Mouse (Mus musculus): ENCODE measurements at regions not wholly inside any gene's neighbourhood (a gene's known extent, or its start where the extent isn't known, plus 50 kb on each side); places are given as distances from the start of the nearest gene placed in this dataset.
A peak's percentile ranks its signal among the peaks of the same experiment; 100 is the strongest.

DNA sequence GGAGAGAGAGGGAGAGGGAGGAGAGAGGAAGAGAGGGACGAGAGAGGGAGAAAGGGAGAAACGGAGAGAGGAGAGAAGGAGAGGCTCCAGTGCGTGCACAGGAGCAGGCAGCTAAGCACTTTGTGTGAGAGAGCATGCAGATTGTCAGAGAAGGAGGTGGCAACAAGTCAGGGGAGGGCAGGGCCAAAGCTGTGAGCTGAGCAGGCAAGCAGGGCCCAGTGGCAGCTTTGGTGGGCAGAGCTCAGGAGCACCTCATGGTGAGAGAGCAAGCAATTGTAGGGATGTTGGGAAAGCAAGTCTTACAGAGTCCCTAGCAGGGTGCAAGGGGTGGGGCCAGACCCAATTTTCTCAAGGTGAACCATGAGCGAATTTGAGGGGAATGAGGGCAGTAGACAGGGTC, 234.3 kb upstream of the Hey2 start:
- peak; percentile 6 for DNase-seq

DNA sequence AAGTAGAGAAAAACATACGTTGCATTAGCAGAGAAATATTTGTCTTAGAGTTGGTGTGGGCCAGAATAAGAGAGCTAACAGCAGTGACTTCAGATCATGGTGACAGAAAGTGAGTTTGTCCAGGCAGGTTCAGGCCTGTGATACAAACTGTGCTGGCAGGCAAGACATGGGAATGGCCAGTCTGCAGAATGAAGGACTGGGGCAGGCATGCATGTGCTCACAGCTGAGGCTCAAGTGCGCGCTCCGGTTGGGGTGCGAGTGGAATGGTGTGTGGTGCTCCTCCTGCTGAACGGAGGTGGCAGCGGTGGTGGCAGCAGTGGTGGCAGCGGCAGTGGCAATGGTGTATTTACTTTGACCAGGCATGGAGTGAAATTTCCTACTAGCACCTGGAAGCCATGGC, 233.8 kb upstream of the Hey2 start:
- no peak for DNase-seq

DNA sequence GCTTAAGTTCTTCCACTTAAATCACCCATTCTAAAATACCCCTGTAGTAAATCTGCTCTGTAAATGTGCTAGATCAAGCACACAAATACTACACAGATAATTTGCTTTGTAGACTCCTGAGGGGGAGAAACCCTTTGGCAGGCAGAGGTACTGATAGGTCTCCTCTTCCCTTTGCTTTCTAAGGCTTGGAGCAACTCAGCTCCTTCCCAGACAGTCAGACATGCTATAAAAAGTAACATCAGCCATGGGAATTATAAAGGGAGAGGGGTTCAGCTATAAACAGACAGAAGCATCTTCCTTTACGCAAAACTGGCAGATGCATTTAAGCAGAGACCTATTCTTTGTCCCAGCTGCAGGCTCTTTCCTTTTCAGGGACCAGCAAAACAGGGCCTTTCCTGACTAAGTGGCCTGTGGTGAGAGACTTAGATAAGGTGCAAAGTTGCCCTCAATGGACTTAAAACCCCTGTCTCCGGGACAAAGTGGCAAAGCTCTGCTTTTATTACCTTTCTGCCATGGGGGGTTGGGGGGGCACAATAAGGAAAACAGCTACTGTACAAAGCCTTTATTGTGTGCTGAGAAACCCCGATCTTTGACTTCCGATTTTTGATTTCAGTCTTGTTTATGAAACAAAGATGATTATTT, 231.5 kb upstream of the Hey2 start:
- no peak for DNase-seq

DNA sequence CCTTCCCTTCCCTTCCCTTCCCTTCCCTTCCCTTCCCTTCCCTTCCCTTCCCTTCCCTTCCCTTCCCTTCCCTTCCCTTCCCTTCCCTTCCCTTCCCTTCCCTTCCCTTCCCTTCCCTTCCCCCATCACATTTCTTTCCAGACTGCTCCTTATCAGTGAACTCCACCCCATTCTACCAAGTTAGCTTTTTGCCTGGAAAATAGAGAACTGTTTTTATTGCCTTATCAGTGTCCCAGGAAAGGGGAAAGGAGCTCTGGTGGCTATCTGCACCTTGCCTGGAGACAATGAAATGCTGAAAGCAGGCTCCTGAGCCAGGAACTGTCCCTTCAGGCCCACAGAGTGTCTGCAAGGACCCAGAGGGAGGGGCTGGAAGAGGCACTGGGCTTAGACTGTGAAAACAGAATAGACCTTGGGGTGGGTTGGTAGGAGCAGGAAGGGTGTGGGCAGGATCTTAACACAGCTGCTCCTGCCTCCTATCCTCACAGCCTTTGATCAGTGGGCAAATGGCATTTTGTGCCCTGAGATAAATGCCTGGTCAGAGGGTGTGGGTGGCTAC, 226.1 kb upstream of the Hey2 start:
- DNase-seq = no peak

DNA sequence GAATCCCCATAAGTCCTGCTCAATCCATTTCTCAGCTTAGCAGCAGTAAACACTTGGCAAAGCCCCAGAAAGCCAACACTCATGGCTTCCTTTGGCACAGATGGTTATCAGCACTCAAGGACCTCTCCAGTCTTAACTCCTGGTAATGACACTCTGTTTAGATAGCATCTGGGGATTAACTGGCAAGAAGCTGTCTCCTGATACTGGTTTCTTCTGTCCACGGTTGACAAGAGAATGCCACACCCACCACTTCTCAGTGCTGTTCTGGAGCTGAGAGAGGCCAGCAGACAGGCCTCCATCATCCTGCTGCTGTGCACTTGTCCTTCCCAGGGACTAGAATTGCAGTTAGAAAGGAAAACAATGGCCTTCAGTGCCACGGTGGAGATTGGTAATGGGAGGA, 220.1 kb upstream of the Hey2 start:
- no peak for DNase-seq

DNA sequence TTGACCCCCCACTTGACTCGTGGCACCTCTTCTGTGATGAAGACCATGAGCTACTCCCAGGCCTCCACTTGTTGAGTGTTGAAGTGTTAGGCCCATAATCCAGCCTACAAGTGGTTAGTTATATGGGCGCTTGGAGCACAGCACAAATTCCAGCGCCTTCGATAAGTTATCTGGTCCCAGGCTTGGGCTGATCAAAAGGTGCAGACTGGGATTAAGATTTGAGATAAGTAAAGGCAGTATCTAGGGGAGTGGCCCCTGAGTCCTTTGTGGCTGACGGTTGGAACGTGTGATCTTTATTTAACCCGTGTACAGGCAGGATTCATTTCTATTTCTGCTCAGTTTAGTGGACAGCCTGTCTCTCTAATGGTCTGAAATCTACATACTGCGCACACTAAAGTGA, 210.7 kb upstream of the Hey2 start:
- DNase-seq = no peak

DNA sequence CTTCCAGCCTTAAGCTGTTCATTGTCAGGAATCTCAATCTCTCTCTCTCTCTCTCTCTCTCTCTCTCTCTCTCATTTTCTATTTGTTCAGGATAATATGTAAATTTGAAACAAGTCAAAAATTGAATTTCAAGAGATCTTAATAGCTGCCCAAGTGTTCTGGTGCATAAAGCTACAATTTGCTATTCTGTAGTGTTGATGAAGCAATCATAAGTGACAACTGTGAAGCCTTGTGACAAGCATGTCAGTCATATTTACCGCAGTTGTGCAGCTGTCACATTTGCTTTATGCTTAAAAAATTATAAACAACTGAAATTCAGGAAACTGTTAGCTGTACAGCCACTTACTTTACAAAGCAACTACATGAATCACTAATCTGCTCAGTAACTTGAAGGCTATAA, 208.6 kb upstream of the Hey2 start:
- no peak for DNase-seq

DNA sequence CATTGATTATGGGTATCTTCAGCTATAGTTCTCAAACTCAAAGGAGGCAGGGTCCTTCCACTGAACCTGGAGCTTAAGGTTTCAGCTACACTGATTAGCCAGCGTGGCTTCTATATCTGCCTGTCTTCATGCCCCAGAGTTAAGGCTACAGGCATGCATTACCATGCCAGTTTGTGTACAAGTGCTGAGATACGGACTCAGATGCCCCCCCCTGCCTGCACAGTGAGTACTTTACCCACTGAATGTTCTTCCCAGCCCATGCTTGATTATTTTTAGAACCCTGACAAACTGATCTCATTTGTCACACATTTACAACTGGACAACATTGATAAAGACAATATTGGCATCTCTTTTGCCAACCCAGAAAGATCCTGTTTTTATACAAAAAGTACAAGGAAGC, 206.8 kb upstream of the Hey2 start:
- DNase-seq = no peak

DNA sequence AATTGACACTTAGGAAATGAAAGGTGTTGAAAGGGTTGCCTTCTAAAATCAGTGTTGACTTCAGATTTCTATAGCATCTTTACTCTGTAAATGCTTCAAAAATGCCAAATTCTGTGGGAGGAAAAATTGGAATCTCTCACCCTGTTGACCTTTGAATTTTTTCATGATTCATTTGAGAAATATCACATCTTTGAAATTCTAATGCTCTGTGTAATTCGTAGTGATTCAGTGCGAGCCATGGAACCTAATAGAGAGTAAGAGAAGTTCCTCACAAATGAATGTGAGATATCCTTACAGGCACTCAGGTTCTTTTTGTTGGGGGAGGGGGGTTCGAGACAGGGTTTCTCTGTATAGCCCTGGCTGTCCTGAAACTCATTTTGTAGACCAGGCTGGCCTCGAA, 193.0 kb upstream of the Hey2 start:
- DNase-seq = no peak

DNA sequence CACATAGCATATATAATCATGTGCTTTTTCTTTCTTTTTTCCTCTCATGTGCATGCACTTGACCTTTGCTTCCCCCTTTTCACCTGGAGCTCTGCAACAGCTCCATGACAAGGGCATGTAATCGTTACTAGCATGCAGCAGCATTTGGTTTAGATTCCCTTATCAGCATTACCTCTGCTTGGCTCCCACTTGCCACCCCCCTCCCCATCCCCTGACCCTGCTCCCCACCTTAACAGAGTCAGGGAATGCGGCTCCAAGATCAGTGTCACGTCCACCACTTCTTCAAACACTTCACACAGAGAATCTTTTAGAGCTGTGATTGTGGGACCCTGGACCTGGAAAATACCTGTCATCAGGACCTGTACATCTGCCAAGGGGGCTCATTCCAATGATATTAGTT, 192.2 kb upstream of the Hey2 start:
- DNase-seq = no peak

DNA sequence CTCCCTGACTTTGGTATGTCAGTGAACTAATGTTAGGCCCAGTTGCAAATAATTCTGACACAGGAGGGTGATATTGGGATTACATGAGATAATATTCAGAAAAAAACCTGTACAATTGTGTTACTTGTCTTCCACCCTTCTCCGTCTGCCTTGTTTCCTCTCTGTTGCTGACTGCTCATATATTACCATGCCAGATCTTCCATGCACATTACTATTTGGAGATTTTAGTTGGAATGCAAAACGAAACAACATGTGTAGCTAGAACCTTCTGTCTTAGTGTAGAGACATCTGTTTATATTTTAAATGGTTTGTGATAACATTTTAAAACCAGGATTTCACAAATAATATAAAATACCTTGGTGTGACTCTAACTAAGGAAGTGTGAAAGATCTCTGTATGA, 188.1 kb upstream of the Hey2 start:
- no peak for DNase-seq

DNA sequence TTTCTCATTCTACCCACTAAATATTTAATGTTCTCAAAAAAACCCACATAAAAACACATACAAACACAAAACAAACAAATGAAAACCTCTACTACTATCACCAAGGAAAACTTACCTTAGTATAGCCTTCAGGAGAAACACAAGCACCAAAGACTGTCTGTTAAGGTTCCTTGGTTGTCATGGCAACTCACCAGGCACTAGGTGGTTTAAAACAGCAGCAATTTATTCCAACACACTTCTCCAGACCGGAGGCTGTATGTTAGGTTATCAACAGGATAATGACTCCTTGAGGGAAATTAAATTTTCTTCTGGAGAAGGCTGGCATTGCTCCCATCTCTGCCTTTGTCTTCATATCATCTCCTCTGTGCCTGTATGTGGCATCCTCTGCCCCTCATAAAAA, 183.8 kb upstream of the Hey2 start:
- no peak for DNase-seq

DNA sequence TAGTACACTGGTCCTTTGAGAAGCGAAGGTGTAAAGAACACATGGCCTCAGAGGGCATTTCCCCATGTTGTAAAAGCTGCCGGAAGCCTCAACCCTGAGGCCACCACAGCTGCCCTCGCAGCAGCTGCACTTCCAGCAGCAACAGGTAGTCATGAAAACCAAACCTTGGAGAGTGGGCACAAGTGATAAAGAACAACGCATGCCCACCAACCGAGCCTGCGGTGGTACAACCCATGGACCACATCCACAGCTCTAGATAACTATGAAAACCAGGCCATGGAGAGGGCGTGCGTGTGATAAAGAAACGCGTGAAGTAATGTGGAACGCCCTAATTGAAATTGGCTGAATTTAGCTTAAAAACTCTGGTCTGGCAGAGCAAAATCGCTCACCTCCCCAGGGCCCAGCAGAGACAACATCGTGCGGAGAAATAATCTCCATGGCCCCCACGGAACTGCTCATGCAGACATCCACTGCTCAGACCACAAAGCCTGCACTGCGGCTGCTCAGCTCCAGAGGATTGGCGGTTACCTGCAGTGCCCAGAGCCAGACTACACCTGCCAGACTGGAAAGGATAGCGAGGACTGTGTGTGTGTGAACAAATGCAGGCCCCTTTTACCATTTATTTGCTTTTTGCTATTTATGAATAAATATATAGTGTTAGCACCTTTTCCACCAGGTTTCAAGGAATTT, 170.2 kb upstream of the Hey2 start:
- no peak for DNase-seq

DNA sequence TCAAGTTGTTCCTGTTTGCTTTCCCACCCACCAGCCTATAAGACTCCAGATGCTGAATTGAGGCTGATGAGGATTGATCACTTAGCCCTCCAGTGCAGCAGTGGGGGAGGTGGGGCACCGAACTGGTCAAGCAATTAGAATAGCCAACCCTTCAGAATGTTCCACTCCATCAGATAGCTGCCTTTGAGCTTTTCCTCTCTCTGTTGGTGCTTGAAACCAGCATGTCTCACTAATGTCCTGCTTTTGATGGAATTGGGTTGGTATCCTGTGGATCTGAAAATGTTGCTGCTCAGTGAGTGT, 167.3 kb upstream of the Hey2 start:
- no peak for DNase-seq

DNA sequence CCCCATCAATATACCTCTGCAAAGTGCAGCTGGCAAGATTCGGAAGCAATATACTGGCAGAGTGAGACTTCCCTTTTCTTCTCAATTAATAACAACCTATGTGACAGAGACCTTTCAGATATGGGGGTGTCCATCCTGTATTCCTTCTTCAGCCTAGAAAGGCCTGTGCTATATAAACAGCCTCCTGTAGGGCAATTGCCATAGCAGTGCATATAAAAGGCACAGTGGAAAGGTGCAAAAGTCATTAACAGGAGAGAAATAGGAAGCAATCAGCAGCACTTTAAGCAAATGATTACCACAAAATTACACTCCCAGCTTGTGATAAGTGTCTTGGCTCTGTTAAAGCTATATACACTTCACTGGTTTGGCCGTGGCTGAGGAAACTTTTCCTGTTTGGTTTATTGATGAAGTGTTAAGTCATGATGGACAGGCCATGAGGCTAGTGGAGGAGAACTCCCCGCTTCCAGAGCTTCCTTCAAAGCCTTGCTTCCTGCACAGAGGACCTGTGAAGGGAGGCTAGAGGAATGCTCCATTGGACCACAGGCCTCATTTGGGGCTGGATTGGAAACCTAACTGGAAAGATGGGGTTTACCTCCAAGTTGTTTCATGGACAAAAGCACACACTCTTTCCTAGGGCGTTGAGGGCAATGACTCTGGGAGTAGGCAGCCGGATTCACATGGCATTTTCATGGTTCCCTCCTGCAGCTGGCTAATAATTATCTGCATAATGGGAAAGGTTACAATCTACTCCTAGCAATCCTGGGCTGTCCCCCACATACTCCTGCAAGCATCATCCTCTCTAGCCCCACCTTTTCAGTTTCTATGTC, 166.7 kb upstream of the Hey2 start:
- no peak for DNase-seq

DNA sequence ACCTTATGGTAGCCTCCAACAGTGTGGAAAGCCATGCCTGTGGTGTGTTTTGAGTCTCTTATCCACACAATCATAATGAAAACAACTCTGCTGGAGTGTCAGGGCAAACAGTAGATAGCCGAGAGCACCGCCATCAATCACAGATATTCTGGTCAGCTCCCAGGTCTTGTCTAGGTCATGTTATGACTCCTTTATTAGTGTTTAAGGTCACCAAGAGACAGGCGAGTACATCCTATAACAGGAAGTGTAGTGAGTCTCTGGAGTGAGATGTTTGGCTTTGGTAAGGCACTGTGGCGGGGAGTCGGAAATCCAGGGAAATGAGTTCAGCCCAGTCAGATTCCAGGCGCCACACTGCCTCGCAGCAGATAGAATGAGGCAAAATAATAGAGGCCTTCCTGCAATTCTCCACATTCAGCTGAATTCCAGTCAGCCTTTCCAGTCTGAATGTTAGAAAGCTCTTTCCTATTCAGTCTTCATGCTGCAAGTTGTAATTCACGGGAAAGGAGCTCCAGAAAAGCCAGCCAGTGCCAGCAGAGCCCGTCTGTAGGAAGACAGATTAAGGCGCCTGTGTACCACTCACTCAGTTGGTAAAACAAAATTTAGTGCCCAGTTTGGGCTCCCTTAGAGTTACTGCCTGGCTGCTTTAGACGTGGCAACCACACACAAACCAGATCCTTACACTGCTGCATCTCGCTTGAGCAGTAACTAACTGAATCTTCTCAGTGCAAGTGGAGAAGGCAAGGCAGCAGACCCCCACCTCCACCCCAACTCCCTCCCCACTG, 155.8 kb upstream of the Hey2 start:
- peak; percentile 22 for DNase-seq

DNA sequence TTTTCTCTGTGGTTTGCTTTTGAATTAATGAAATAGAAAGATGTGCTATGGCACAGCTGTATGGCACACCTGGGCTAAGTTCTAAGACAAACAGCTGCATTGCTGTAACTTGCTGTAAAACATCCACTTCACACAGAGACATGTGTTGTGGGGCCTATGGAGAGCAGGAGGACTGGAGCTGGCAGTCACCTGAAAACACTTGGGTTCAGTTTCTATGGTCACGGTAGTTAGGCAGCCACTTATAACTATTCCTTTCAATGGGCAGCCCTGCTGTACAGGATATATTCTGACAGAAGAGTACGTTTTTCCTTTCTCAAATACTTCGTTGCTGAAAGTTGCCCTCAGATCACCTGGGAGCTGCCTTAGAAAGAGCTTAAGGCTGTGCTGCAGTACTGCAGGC, 149.6 kb upstream of the Hey2 start:
- DNase-seq = no peak

DNA sequence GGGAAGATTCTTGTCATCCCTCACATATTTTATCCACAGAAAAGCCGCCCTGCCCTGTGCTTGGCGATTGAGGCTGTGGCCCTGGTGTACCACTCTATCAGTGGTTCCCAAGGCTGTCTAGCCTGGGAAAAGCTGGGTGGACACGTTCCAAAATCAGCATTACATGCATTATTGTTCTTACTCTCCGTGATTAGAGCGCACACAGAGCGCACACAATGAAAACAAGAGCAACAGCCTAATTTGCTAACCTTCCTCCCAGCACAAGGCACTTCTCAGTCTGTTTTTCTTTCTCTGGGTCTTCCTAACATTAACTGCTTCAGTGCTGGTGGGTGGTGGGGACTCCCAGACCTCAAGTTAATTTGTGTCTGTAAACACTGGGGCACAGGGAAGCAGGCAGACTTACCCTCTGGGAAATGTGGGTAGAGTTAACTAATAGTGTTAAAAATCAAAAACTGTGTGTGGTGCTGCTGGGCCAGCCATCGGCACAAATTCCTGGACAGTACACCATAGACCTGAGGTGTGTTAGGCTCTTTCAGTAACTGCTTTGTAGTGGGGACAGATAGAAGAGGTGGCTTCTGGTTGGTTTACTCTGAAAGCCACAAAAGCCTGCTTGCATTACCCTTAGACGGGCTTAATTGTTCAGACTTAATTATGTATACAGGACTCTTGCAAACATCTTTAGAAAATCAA, 137.8 kb upstream of the Hey2 start:
- peak; percentile 63 for DNase-seq

DNA sequence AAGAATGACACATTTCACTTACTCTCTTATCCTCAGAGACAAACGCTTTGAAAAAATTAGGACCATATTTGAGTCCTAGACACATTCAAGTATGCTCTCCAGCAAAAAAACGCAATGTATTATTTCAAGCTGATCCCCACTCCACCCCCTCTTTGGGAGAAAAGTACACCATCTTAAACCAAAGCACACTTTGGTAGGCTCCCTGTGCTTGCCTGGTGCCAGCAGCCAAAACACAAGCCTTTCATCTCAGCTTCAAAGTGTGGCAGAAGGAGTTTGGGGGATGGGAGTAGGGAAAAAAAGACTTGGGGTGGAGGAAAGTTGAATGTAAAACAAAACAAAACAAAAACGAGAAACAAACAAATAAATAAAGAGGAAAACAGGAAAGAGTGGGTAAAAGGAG, 137.2 kb upstream of the Hey2 start:
- DNase-seq = peak; percentile 23

DNA sequence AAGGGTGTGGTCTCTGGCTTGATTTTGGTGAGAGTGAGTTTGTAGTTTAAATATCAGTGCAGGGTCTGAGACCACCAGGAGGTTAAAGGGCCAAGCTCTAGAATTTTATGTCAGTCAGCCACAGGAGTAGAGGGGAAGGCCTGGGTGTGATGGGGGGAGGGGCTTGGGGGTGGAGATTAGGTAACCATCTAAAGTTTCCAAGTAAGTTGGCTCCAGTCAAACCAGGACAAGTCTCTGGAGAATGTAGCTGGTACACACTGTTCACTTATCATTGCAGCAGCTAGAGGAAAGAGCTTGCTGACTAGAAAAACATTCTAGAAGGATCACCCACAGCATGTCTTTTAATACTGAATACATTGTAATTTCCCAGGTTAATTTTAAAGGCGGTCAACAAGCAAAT, 123.6 kb upstream of the Hey2 start:
- no peak for DNase-seq

DNA sequence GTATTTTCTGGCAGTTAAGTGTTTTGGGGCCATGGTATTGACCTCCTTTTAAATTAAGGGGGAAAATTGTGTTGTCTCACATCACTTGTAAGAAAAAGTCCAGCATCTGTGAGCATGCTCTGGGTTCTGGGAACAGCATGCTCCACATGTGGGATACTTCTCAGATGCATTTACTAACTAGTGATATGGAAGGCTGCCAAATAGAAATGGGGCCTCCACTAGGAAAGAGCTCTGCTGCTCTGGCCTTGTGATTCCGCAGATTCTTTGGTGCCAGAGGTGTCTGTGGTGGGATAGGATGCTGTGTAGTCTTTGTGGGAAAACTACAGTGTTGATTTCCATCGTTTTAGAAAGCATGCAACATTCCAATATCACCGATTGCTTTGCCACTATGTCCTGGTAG, 111.2 kb upstream of the Hey2 start:
- no peak for DNase-seq

DNA sequence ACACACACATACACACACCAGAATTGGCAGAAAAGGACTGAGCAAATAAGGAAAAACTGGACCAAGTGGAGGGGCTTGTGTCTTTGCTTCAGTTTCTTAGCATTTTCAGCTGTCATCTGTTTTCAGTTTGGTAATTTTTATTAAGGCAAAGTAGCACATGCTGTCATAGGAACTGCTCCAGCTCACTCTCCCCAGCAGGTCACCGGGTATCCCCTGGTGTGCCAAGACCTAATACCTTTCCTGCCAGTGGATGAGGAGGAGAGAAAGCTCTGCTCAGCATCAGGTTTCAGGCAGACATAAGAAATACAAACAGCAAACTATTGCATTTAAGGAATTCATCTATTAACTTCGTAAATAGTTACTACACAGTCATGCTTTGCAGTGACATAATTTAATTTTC, 109.8 kb upstream of the Hey2 start:
- DNase-seq = peak; percentile 34

DNA sequence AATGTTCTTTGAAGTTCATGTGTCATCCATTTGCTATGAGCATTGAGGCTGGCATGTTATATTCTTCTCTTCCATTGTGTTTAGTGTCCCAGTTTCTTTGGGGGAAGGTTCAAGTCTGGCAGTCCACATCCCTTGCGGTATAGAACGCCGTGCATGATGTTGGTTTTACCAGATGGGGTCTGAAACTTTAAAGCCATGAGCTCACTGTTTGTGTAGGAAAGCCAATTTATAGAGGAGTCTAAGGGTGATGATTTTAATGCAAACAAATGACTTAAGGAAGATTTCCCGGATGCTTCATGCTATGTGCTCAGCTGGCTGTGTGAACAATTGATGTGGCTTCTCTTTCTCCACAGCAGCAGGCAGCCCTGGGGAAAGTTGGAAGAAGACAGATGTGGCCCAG, 104.0 kb upstream of the Hey2 start:
- no peak for DNase-seq

Data from embryo, embryonic 11 days (tissue).